In genomic region chr3:116361101-116361500, GRCm38 (mm10) we compare ENCODE assay signal across 27 mouse cellular contexts.
"Had no signal": no experiment of that assay in that cellular context is flagged by ENCODE, and none has a peak within 500 bp of the region (broad histone marks: within the 10 kb centered on the region; RNA-seq: fewer than 3 reads in every experiment).

No protein-coding gene starts in this region.

- H3K4me3 ChIP-seq: limb, embryonic 10.5 days; limb, embryonic 12.5 days; limb, embryonic 13.5 days; limb, embryonic 15.5 days; liver, embryonic 12.5 days; liver, embryonic 13.5 days; liver, embryonic 15.5 days; lung, embryonic 15.5 days; megakaryocyte, embryonic 14.5 days; midbrain, embryonic 10.5 days; midbrain, embryonic 12.5 days; midbrain, embryonic 13.5 days; midbrain, embryonic 15.5 days; myocyte; neural tube, embryonic 12.5 days had no signal

- DNase-seq: left cerebral cortex, postnatal 4 days; liver; liver, embryonic 13.5 days; liver, postnatal 0 days; lung, adult 2 months; lung, embryonic 14.5 days; lung, postnatal 10 days; lung, postnatal 14 days; lung, postnatal 36 days; lung, postnatal 4 days; midbrain, embryonic 14.5 days had no signal

- H3K27me3 ChIP-seq: limb, embryonic 12.5 days; limb, embryonic 13.5 days; limb, embryonic 15.5 days; liver, embryonic 12.5 days; liver, embryonic 13.5 days; liver, embryonic 15.5 days; lung, embryonic 15.5 days; megakaryocyte, embryonic 14.5 days; midbrain, embryonic 12.5 days; midbrain, embryonic 13.5 days; midbrain, embryonic 15.5 days; neural tube, embryonic 12.5 days had no signal

- H3K4me1 ChIP-seq: limb, embryonic 10.5 days; limb, embryonic 12.5 days; limb, embryonic 13.5 days; limb, embryonic 15.5 days; liver, embryonic 15.5 days; lung, embryonic 15.5 days; midbrain, embryonic 10.5 days; midbrain, embryonic 12.5 days; midbrain, embryonic 13.5 days; midbrain, embryonic 15.5 days; neural tube, embryonic 12.5 days had no signal

- H3K36me3 ChIP-seq: liver, embryonic 13.5 days; liver, embryonic 15.5 days; lung, embryonic 15.5 days; midbrain, embryonic 15.5 days had no signal

- H3K27ac ChIP-seq: limb, embryonic 10.5 days; limb, embryonic 13.5 days; limb, embryonic 15.5 days; liver, embryonic 12.5 days; liver, embryonic 13.5 days; liver, embryonic 14.5 days; liver, embryonic 15.5 days; lung, embryonic 15.5 days; macrophage; midbrain, embryonic 10.5 days; midbrain, embryonic 12.5 days; midbrain, embryonic 13.5 days; midbrain, embryonic 15.5 days; neural tube, embryonic 12.5 days had no signal

- H3K9ac ChIP-seq: limb, embryonic 12.5 days; limb, embryonic 13.5 days; limb, embryonic 15.5 days; liver, embryonic 12.5 days; liver, embryonic 13.5 days; liver, embryonic 14.5 days; liver, embryonic 15.5 days; liver, postnatal 0 days; lung, embryonic 14.5 days; lung, embryonic 15.5 days; midbrain, embryonic 12.5 days; midbrain, embryonic 13.5 days; midbrain, embryonic 15.5 days; neural tube, embryonic 12.5 days had no signal
